Mouse (Mus musculus): Measurements from ENCODE around the gene Mga. TPM values are rescaled to one million over a fixed set of nuclear protein-coding genes. Genes with fewer than 3 reads are reported as not detected.

Gene Mga
- polyA plus RNA-seq, 3 experiments from 2014 or later: 22.2 to 45.3 (median 39.9) TPM

Other genes with a start within 250 kb of the Mga start
- 10 to 100 TPM; 24.3 to 30.2 (median 27.8) TPM for gene Ndufaf1, start 234.4 kb upstream of the Mga start, polyA plus RNA-seq (2017; shearing (Covaris generic))
- 10 to 100 TPM; 25.1 to 51.6 (median 44.1) TPM for gene Rtf1, start 222.2 kb upstream of the Mga start, polyA plus RNA-seq (2017; shearing (Covaris generic))
- under 1 TPM in 2 of 3 experiments, not detected in 1; 0.32 to 0.39 TPM for gene Itpka, start 154.9 kb upstream of the Mga start, polyA plus RNA-seq (2017; shearing (Covaris generic))
- gene Ltk, start 136.8 kb upstream of the Mga start, polyA plus RNA-seq (2017; shearing (Covaris generic)): under 1 TPM in 1 of 3 experiments, not detected in 2; 0.15 TPM
- 10 to 100 TPM; 13.7 to 20.3 (median 14.9) TPM for gene Rpap1, start 109.7 kb upstream of the Mga start, polyA plus RNA-seq (2017; shearing (Covaris generic))
- 1 to 10 TPM; 1.5 to 2.1 (median 1.6) TPM for gene Tyro3, start 99.5 kb upstream of the Mga start, polyA plus RNA-seq (2017; shearing (Covaris generic))
- gene Mapkbp1, start 75.5 kb downstream of the Mga start, polyA plus RNA-seq (2017; shearing (Covaris generic)): 1 to 10 TPM; 1.2 to 3.1 (median 1.6) TPM
- 10 to 100 TPM; 17.0 to 24.3 (median 22.5) TPM for gene Jmjd7, start 130.3 kb downstream of the Mga start, polyA plus RNA-seq (2017; shearing (Covaris generic))
- gene Gm28042, start 130.3 kb downstream of the Mga start, polyA plus RNA-seq (2017; shearing (Covaris generic)): 1 to 10 TPM in 2 of 3 experiments, under 1 TPM in 1; 0.95 to 2.8 (median 1.4) TPM
- 1 to 10 TPM in 2 of 3 experiments, under 1 TPM in 1; 0.60 to 3.4 (median 2.5) TPM for gene Pla2g4b, start 136.2 kb downstream of the Mga start, polyA plus RNA-seq (2017; shearing (Covaris generic))

Measured in inflammation-experienced regulatory T-cells, adult 6 months (primary cell).